Mouse (Mus musculus): ENCODE results near the gene Slamf8.

Slamf8 gene

GRCm38 (mm10) chr1:172540283-172540820, 50.0 kb downstream of the Slamf8 start:
- in situ Hi-C loops (cut with MboI; ENCODE audit: low sequenced_read_pairs), result no loop called here

- in situ Hi-C loops (cut with MboI; ENCODE audit: low sequenced_read_pairs), result no loop called here
These were observed 50.5 kb downstream of the Slamf8 start for GRCm38 (mm10) chr1:172539827-172540226.

- in situ Hi-C loops (cut with MboI; ENCODE audit: low sequenced_read_pairs), result no loop called here
These were observed 55.3 kb downstream of the Slamf8 start for GRCm38 (mm10) chr1:172535116-172535515.

- in situ Hi-C loops (cut with MboI; ENCODE audit: low sequenced_read_pairs), result no loop called here
These were observed 57.8 kb downstream of the Slamf8 start for GRCm38 (mm10) chr1:172532551-172532950.

Data from CH12F3 (cell line).